Mouse (Mus musculus): Measurements from ENCODE around the gene Atp6v0e2. TPM values are rescaled to one million over a fixed set of nuclear protein-coding genes. Genes with fewer than 3 reads are reported as not detected.

Gene Atp6v0e2
- total RNA-seq, 4 experiments from 2014 or later: 41.6 to 49.2 (median 43.6) TPM

DNA sequence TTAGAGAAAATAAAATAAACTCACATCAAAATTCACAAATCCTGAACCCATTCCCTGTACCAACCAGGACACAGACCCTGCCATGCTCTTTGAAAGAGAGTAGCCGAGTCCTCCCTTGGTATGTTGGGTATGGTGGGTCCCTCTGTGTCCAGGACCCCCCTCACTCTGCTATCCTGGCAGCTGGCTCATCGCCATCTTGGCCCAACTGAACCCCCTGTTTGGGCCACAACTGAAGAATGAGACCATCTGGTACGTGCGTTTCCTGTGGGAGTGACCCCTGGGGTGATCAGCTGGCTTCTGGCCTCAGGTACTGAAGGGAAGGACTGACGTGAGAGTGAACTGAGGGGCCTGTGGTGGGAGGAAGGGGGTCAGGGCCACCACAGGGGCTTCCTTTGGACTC lies 2.4 kb downstream of the Atp6v0e2 start:
- no peak for DNase-seq (ENCODE audit: low spot score in 2 of 2)

DNA sequence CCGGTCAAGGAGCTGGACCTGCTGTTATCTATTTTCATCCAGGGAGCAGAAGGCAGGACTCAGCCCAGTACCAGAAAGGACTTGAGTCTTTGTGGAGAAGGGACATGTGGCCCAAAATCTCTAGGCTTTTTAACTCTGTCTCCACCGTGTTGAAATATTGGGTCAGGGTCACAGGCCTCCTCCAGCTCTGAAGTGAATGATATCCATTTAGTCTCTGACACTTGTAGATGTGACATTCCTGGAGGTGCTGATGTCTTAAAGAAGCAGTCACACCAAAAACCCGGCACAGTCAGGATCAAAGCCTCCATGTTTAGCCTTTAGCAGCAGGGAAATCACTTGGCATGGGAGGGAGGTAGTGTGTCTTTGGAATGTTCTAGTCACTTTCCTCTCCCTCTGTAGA lies 3.3 kb downstream of the Atp6v0e2 start:
- no peak for DNase-seq (ENCODE audit: low spot score in 2 of 2)

DNA sequence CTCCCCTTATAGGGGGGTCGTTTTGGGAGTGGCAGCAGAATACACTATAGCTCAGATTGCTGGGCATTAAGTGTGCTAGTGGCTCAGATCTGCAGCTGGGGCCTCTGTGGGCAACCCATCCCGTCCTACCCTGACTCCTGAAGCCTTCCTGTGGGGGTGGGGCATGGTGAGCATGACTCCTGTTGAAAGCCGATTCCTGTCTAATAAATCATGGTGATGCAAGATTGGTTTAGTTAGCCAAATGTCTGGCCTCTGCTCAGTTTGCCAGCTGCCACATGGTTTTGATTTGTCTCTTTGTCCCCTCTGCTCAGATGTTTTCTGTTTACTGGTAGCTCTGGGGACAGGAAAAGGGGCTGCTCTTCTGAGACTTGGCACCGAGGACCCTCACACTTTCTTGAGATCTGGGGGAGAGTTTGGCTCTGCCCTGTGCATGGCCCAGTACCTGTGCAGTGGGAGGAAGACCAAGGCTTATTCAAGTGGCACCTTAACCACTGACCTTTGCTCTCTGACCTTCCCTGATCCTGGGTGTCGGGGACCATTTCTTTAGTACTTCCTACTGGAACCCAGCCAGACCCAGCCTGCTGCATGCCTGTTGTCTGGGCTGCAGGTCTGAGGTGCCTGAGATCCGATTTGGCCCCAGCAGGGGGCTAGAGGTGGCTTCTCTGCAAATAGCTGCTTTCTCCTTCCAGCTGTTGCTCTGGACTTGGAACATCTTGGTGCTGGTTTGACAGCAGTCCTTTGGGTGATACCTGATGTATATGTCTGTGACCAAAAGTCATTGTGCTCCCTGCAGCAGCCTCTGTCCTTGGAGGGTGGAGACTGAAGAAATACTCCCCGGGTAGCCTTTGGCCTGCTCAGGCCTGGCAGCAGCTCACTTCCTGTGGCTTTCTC lies 4.4 kb downstream of the Atp6v0e2 start:
- DNase-seq (ENCODE audit: low spot score in 2 of 2): peak; percentile 76 to 87

DNA sequence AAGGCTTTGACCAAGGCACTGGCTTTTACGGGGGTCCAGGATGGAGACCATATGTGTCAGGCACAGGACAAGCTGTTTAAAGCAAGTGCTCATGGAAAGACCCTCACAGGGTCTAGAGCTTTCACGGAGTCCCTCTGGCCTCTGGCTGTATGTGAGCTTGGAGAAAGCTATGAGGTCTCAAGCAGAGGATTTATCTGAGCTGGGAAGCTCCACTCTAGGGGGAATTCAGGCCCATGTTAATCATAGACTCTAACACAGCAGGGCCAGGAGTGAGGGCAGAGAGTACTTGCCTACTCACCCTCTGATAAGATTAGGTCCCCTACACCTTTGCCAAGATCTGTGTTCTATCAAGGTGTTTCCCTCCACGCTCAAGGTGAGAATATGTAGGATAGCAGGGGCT lies 5.2 kb downstream of the Atp6v0e2 start:
- DNase-seq (ENCODE audit: low spot score in 2 of 2): no peak

DNA sequence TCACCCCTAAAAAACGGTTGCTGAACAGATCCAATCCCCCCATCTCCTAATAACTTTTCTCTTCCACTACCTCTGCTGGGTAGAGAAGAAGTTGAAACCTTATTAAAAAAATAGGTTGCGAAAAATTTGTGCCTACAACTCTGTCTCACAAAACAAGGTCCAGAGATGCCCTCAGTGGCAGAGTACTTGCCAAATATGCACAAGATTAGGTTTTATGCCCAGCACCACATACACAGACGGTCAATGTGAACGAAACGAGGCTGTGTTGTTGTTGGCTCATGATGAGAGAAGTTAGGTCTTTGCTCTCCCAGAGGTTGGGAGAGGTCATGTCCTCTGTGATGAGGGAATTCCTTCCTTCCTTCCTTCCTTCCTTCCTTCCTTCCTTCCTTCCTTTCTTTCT lies 7.8 kb downstream of the Atp6v0e2 start:
- no peak for DNase-seq (ENCODE audit: low spot score in 2 of 2)

DNA sequence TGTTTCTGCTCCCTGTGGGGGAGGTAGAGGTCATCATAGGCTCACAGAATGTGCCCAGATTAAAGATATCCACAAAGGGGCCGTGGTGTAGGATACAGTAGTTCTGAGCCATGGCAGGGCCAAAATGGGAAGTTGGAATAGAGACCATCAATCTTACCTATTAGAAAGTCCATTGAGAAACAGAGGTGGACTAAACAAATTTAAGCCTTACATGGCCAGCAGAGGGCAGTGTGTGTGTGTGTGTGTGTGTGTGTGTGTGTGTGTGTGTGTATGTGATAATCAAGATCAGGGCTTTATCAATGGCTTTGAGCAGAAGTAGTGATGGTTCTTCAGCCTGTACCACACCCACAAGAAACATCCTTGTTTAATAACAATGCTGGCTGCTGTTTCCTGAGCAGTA lies 8.9 kb downstream of the Atp6v0e2 start:
- no peak for DNase-seq (ENCODE audit: low spot score in 2 of 2)

DNA sequence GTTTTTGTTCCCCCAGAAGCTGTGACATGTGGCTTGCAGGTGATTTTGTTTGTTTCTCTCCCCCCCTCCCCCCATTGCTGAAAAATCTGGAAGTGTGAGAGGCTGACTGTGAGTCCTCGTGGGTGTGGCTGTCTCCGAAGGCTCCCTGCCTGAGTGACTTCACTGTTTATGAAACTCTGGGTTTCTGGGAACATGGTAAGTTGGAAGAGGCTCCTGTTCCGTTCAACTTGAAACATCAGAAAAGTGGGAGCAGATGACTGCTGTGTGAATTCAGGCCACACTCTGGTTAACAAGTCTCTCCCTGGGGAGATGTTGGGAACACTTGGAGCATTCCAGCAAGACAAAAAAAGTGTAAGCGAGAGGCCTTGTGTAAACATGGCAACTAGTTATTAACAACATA lies 9.4 kb downstream of the Atp6v0e2 start:
- no peak for DNase-seq (ENCODE audit: low spot score in 2 of 2)

DNA sequence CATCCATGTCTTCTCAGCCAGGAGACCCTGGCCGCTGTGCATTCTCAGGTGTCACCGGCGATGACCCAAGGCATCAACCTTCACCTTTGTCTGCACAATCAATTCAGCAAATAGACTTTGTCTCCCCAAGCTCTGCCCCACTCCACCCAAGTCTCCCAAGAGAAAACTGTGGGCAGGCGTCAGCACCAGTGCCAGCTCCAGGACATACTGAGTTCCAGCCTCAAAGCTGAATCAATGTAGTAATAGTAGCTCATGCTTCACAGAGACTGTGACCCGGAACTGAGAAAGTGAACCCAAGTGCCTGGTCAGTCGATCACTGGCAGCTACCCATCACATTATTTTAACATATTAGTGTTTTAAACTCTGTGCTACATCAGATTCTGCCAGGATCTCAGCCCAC lies 10.9 kb downstream of the Atp6v0e2 start:
- DNase-seq (ENCODE audit: low spot score in 2 of 2): no peak

DNA sequence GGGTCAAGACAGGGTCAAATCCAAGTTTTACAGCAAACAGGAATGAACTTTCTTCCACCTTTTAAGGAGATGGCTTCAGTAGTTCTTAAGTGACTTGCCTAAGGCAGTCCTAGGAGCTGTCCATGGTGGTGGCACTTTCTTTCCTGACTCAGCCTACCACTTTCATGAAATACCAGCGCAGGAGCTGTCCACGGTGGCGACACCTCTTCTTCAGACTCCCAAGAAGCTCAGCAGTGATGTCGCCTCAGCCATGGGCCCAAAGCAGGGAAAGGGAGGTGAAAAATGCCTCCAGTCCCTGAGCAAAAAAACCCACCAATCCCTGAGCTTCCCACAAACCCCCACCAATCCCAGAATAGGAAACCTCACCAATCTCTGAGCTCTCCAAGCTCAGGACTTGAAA lies 15.5 kb downstream of the Atp6v0e2 start:
- DNase-seq (ENCODE audit: low spot score in 2 of 2): no peak

DNA sequence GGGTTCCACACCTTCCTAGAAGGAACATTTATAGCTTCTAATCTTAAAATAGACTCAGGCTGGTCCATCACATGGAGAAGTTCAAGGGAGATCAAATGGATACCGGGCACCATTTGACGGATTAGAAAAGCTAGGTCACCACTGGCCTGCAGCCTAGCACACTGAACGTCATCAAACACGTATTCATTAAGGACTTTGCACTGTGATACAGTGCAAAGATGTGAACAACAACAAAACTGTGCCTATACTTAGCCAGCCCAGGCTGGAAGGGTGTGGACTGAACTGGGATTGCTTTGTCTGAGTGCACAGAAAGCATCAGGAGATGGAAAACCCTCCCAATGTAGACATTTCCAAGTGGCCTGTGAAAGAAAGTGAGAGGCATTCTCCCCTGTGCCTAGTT lies 16.4 kb downstream of the Atp6v0e2 start:
- DNase-seq (ENCODE audit: low spot score in 2 of 2): peak; percentile 64 to 77

DNA sequence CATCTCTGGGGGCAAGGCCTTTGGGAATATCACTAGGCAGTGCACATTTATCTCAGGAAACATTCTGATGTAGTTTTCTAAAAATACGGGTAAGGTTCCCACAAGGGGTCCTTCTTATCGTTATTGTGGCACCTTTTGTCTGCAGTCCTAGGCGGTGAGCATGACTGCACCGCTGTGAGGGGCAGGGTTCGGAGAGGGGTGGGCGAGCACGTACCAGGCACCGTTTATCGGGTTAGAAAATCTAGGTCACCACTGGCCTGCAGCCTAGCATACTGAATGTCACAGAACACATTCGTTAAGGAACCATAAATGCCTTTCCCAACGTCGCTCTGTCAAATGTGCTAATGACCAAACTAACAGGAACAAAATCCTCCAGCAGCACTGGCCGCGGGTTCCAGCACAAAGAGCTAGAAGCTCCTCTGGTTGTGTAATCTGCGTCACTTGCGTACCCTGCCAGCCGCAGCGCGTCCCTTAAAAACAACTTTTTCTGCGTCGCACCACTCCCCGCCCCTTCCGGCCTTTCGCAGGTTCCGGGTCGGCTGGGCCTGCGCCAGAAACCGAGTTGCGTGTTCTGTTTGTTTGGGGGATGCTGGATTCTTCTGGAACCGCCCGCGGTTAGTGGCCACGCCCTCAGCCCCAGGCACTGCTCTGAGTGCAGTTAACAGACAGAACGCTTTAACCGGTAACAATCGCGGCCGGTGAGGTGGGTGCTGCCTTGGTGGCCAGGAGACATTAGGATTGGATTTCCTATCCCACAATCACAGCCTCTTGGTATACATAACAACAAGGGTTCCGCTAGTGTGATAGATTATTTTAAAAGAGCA lies 17.1 kb downstream of the Atp6v0e2 start, which contains the start of gene Lrrc61:
Lrrc61 (plus strand) TSS at position 517 of the 824 bp plus-strand sequence.
- DNase-seq (ENCODE audit: low spot score in 2 of 2): peak; percentile 99

DNA sequence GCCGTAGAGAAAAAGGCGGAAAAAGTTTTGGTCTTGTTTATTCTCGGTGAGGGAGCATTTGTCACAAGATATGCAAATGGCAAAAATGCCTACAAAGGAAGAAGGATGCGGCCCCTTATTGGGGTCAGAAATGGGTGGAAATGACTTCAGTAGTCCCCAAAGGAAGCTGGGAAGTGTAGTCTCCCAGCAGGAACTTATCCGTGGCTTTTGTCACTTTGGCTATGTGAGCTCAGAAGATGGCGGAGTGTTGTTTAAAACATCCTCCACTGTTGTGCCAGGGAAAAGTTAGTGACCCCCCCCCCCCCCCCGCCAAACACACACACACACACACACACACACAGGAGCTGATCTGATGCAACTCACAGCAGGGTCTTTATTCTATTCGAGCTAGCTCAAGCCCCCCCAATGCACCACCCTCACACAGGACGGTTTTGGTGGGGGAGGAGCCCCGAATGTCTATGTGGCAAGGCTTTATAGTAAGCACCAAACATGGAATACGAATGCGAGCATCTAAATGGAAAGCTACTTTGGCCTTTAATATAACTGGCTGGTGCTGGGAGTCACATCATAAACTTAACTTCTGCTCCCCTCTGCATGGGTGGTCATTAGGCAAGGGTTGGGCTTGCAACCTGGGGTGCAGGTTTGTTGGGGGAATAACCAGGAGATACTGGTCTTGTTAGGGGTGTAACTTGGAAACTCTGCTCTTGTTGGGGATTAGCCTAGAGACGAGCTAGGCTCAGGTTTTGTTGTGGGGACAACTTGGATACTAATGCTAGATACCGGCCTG lies 17.9 kb downstream of the Atp6v0e2 start:
- peak in 1 of 2 experiments; percentile 42 for DNase-seq (ENCODE audit: low spot score in 2 of 2)

DNA sequence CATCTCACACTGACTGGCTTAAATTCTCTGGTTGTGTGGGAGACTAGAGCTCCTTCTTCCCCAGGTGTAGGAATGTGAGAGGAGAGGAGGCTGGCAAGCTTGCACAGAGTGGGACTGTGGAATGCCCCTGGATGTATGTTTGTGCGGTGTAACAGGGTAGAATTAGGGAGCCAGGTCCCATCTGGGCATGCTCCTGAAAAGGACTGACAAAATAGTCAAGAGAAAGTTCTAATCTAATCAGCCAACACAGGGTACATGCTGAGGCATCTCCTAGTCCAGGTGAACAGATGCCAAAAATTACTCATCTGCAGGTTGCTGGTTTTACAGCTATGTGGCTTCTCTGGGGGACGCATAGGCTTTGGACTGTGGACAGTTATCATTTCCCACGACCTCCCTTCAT lies 18.5 kb downstream of the Atp6v0e2 start:
- no peak for DNase-seq (ENCODE audit: low spot score in 2 of 2)

DNA sequence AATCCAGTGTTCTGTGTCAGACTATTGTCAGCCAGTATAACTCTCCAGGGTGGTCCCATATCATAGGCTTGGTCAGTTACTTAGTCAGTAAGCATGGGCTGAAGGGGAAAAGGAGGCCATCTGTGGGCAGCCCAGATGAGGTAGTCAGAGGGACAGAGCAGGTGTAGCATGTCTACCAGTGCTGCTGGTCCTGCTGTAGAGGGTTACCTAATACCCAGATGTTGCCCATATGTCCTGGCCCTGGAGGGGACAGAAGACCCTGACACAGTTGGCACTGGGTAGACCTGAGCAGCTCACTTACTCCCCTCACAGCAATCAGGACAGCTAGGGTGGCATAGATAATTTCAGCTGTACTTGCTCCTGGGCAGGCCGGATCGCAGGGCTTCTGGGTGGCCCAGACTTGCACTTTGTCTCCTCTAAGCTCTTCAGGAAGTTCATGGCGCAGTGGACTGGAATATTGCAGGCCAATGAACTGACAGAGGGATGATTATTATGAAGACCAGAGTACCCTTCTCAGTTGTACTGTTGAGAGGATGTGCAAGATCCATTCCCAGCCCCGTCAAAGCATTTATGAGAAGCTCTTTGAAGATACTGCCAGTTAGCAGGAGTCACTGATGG lies 28.4 kb downstream of the Atp6v0e2 start:
- DNase-seq (ENCODE audit: low spot score in 2 of 2): no peak

DNA sequence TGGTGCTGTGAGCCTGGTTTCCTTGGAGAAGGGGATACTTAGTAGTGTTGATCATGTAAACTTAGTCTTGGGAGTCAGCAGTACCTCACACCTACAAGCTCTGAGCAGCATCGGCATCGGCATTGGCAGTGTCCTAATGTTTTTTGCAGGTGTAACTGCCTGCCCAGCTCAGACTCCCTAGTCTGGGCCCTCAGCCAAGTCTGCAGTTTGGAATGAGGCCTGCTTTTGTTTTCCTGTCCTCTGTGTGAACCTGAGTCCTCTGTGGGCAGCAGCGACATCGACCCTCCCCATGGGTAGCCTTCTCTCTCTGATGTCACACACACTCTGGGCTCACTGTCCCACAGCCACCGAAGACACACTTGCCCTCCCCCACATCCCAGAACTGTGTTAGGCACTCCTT lies 28.9 kb downstream of the Atp6v0e2 start:
- no peak for DNase-seq (ENCODE audit: low spot score in 2 of 2)

DNA sequence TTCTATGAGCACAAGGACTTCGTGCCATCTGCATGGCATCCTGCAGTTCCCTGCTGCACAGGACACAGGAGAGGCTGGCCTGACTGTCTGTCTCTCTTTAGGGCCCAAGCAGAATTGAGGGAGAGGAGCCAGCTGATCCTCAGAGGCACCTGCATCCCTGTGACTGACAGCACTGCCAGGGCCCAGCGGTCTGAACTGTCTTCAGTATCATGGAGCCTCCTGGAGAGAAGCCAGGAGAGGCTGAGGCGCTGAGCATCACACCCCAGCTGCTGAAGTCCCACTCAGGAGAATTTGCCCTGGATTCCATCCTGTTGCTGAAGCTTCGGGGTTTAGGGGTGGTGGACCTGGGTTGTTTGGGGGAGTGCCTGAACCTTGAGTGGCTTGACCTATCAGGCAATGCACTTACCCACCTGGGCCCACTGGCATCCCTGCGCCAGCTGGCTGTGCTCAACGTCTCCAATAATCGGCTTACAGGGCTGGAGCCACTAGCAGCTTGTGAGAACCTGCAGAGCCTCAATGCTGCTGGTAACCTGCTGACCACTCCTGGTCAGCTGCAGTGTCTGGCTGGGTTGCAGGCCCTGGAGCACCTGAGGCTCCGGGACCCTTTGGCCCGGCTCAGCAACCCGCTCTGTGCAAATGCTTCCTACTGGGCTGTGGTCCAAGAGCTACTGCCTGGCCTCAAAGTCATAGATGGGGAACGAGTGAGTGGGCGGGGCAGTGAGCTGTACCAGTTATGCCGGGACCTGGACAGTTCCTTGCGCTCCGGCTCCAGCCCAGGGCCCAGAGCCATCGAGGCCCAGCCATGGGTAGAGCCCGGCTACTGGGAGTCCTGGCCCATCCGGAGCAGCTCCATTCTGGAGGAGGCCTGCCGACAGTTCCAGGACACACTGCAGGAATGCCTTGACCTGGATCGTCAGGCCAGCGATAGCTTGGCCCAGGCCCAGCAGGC lies 30.9 kb downstream of the Atp6v0e2 start:
- peak in 1 of 2 experiments; percentile 22 for DNase-seq (ENCODE audit: low spot score in 2 of 2)

DNA sequence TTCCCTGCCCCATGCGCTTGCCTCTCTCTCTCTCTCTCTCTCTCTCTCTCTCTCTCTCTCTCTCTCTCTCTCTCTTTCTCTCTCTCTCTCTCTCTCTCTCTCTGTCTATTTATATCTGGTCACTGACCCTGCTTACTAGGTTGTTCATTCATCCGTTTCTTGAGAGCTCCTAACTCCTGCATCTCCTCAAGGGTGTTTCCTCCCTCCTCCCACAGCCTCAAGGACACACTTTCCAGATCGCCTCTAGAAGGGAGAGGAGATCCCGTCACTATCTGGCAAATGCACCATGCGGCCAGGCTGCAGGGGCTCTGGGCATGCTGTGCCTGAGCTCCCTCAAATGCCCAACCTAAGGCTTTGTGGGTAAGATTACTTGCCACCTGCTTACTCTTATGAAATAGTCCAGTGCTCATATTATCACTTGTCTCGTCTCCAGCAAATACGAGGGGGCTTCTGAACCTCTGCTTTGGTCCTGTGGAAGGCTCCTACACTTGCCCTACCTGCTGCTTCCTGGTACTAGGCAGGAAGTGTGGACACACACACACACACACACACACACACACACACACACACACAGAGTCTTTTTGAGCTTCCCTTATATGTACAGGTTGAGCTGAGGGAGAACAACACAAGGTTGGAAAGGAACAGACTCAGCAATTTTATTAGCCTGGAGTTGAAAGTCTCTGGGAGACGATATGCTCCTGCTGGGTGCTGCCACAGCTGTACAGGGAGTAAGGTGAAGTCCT lies 31.8 kb downstream of the Atp6v0e2 start:
- DNase-seq (ENCODE audit: low spot score in 2 of 2): no peak

DNA sequence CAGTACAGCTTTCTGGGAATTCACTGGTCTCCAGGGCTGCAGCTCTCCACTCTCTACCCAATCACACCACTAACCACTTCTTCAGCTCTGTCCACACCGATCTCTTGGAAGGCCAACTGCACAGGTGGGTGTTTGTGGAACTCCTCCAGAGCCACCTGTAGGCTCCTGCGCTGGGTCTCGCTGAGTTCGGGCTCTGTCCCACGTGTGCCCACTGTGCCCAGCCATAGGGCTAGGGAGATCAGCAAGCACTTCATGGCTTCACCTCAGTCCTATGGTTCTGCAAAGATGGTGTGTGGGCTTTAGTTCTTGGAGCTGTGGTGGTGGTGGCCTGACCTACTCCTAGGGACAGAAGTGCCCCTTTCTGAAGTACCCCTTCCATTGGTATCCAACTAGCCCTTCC lies 34.6 kb downstream of the Atp6v0e2 start:
- DNase-seq (ENCODE audit: low spot score in 2 of 2): no peak

DNA sequence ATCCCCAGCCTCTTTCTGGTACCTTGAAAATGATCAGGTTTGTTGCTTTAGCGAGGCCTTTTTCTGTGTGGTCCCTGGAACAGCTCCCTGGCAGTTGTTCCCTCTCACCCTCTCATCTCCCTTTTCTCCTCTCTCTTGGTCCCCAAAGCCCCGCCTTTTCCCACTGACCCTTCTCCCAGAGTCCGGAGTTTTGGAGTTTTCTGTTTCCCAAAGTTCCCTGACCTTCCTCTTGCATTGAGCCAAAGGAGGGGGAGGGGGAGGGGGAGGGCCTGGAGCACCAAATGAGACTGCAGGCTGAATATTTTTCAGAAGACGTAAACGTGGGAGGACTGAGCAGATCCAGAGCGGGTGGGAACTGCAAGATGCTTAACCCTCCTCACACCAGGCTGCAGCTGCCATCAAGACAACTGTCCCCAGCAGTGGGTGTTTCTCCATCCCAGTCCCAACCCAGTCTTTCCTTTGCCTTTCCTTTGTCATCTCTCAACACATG lies 35.2 kb downstream of the Atp6v0e2 start, which contains the start of gene Rarres2:
Rarres2 (minus strand) TSS at position 218 of the 490 bp plus-strand sequence.
- peak in 1 of 2 experiments; percentile 49 for DNase-seq (ENCODE audit: low spot score in 2 of 2)

All from gastrocnemius, adult 8-10 months (tissue).